Mouse (Mus musculus) intestine, embryonic 15.5 days (tissue): ENCODE measurements around the gene Fkbp15. TPM values are rescaled to one million over a fixed set of nuclear protein-coding genes. Genes with fewer than 3 reads are reported as not detected.

Experiments
- ATAC-seq: fragments of 200-750 bp; cut with Nextera tagmentation; 2 replicates; pipeline ENCODE4 v1.8.0; 2017; ENCODE audit warnings: moderate TSS enrichment, moderate library complexity
- H3K27ac ChIP-seq: fragments of 300-500 bp; sonication (generic); 2 replicates; pipeline ENCODE4 v1.5.1; 2015; ENCODE audit warnings: mild to moderate bottlenecking, inconsistent platforms
- H3K27me3 ChIP-seq: fragments of 300-500 bp; sonication (generic); replicated peaks from 2 replicates; pipeline ENCODE4 v1.6.1; 2015; ENCODE audit warnings: inconsistent platforms
- H3K36me3 ChIP-seq: fragments of 300-500 bp; sonication (generic); 2 replicates; pipeline ENCODE4 v1.6.1; 2015; ENCODE audit warnings: inconsistent platforms
- H3K4me1 ChIP-seq: fragments of 300-500 bp; sonication (generic); replicated peaks from 2 replicates; pipeline ENCODE4 v1.6.1; 2015; ENCODE audit warnings: inconsistent platforms
- H3K4me2 ChIP-seq: fragments of 300-500 bp; sonication (generic); replicated peaks from 2 replicates; pipeline ENCODE4 v1.6.1; 2015; ENCODE audit warnings: mild to moderate bottlenecking, inconsistent platforms
- H3K4me3 ChIP-seq: fragments of 300-500 bp; sonication (generic); replicated peaks from 2 replicates; pipeline ENCODE4 v1.5.1; 2015; ENCODE audit warnings: inconsistent platforms
- H3K9ac ChIP-seq: fragments of 300-500 bp; sonication (generic); 2 replicates; pipeline ENCODE4 v1.6.1; 2015; ENCODE audit warnings: inconsistent platforms
- H3K9me3 ChIP-seq: fragments of 300-500 bp; sonication (generic); 2 replicates; pipeline ENCODE4 v1.6.1; 2016; ENCODE audit warnings: inconsistent platforms
- WGBS: fragments of 180-500 bp; shearing (Covaris S2); methylation state at CpG from one replicate; pipeline ENCODE4 v1.1.7; 2015; 5-methylcytosine and 5-hydroxymethylcytosine counted together
- polyA plus RNA-seq: library from polyadenylated mRNA; unstranded; fragments of >200 nt; fragmentation: Nextera tagmentation; extraction: Ambion mirVana; gene quantifications from 2 replicates; pipeline ENCODE4 v1.2.1, GENCODE M21; 2015

Gene Fkbp15
- 23.7 and 24.7 TPM in 2 replicates for polyA plus RNA-seq

DNA sequence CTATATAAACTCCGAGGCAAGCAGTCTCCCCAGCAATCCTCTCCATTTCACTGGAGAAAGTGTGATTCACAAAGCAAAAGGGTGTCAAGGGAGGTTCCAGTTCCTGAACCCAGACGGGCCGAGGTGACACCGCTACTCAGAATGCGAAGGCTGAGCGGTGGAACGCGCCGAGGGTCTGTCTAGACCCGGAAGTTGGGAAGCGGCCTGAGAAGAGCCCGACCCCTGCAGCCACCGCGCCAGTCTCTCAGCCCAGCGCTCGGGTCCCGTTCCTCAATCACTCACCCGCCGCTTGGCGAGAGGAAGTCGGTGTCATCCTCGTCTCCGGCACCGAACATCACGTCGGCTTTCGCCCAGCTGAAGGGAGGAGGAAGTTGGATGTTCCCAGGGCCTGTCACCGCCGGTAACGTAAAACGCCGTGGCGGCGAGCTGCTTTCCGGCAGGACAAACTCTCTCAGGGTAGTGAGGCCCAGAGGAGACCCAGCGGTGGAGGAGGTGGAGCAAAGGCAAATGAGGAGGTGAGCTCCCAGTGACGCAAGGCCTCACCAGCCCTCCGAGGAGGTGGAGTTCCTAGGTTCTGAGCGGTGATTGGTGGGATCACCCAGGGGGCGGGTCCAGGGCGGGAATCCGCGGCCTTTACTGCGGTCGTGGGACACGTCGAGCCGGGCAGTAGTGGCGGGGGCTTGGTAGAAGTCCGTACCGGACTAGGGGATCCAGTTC is at the start of gene Fkbp15, which contains the start of gene Slc31a1:
Gene Fkbp15, minus strand, starts transcription at position 461 of the 717 bp plus-strand sequence.
Gene Slc31a1, plus strand, starts transcription at position 640 of the 717 bp plus-strand sequence.
- Histone ChIP-seq H3K4me2 (peak within 1 kb of the TSS; percentile 60), H3K9me3 (no peaks in the 10 kb centered on the region), H3K4me1 (0 out of 2 replicates have a peak, but pooled peaks cover 9% of the 10 kb centered on the region), H3K9ac (peak within 1 kb of the TSS; percentile 83), H3K36me3 (no peaks in the 10 kb centered on the region), H3K4me3 (peak within 1 kb of the TSS; percentile 85), H3K27me3 (no peaks in the 10 kb centered on the region), H3K27ac (peak within 1 kb of the TSS; percentile 85)
- under 1% methylated on average over 51 of the region's 51 CpGs for WGBS
- peak; percentile 100 for ATAC-seq

GRCm38 (mm10) chr4:62409615-62410014 is 49.3 kb upstream of the Fkbp15 start:
- Histone ChIP-seq H3K4me2 (peak overlapping the region; percentile 73), H3K9ac (peak overlapping the region; percentile 87)

GRCm38 (mm10) chr4:62408601-62409282 is 48.4 kb upstream of the Fkbp15 start, which contains the start of the genes Cdc26 and Prpf4:
TSS of gene Cdc26 (minus strand) at chr4:62408642.
TSS of gene Prpf4 (plus strand) at chr4:62408797.
- peak within 1 kb of the TSS; percentile 74 for H3K4me3 ChIP-seq
- no peaks in the 10 kb centered on the region for H3K27me3 ChIP-seq
- peak within 1 kb of the TSS; percentile 87 for H3K9ac ChIP-seq
- under 1% methylated on average over 39 of the region's 39 CpGs for WGBS
- peaks cover 21% of the 10 kb centered on the region for H3K36me3 ChIP-seq
- peak within 1 kb of the TSS; percentile 73 for H3K4me2 ChIP-seq
- H3K9me3 ChIP-seq: no peaks in the 10 kb centered on the region
- peaks cover 15% of the 10 kb centered on the region for H3K4me1 ChIP-seq
- ATAC-seq: peak; percentile 99
- H3K27ac ChIP-seq: peak within 1 kb of the TSS; percentile 81

More at GRCm38 (mm10) chr4:62409615-62410014, 49.3 kb upstream of the Fkbp15 start:
- 28% methylated on average over 6 of the region's 6 CpGs for WGBS
- Histone ChIP-seq H3K27me3 (no peaks in the 10 kb centered on the region), H3K9me3 (no peaks in the 10 kb centered on the region), H3K4me3 (peak overlapping the region; percentile 74), H3K4me1 (peaks cover 15% of the 10 kb centered on the region), H3K27ac (0 out of 2 replicates have a peak overlapping the region, but pooled peaks have one; percentile 81), H3K36me3 (peaks cover 25% of the 10 kb centered on the region)
- no peak for ATAC-seq

- peaks cover 15% of the 10 kb centered on the region for H3K36me3 ChIP-seq
- H3K4me2 ChIP-seq: peak overlapping the region; percentile 48
- H3K4me3 ChIP-seq: peak overlapping the region; percentile 74
- ATAC-seq: peak; percentile 71
- no peaks in the 10 kb centered on the region for H3K27me3 ChIP-seq
- no peaks in the 10 kb centered on the region for H3K9me3 ChIP-seq
- peaks cover 15% of the 10 kb centered on the region for H3K4me1 ChIP-seq
- WGBS: under 1% methylated on average over 35 of the region's 35 CpGs
- peak overlapping the region; percentile 76 for H3K27ac ChIP-seq
- H3K9ac ChIP-seq: peak overlapping the region; percentile 61
These were observed 47.6 kb upstream of the Fkbp15 start for GRCm38 (mm10) chr4:62407730-62408582.

- peaks cover 15% of the 10 kb centered on the region for H3K4me1 ChIP-seq
- H3K27ac ChIP-seq: no peak overlapping the region
- H3K36me3 ChIP-seq: peaks cover 10% of the 10 kb centered on the region
- H3K9ac ChIP-seq: no peak overlapping the region
- no peak overlapping the region for H3K4me2 ChIP-seq
- 77% methylated on average over 4 of the region's 4 CpGs for WGBS
- no peak for ATAC-seq
- H3K9me3 ChIP-seq: no peaks in the 10 kb centered on the region
- H3K4me3 ChIP-seq: no peak overlapping the region
- no peaks in the 10 kb centered on the region for H3K27me3 ChIP-seq
These were observed 45.8 kb upstream of the Fkbp15 start for GRCm38 (mm10) chr4:62406133-62406532.

DNA sequence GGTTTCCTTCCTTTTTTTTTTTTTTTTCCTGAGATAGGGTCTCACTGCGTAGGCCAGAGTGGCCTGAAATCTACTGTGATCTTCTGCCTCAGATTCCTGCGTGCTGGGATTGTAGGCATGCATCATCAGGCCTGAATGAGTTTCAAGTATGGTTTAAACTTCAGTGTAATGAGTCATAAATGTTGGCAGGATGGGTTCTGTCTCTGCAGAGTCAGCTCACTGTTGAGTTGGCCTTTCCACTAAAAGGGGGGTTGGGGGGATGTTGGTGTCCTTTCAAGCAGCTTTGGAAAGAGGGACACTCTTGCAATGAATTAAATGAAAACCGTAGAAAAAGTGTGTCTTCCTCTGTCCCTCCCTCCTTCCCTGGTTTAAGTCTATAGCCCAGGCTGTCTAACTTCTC is 38.6 kb upstream of the Fkbp15 start:
- Histone ChIP-seq H3K9me3 (no peaks in the 10 kb centered on the region), H3K4me2 (no peak overlapping the region), H3K4me1 (no peaks in the 10 kb centered on the region), H3K27me3 (no peaks in the 10 kb centered on the region), H3K27ac (no peak overlapping the region), H3K36me3 (peaks cover 30% of the 10 kb centered on the region), H3K9ac (no peak overlapping the region), H3K4me3 (no peak overlapping the region)
- 86% methylated on average over 3 of the region's 3 CpGs for WGBS
- ATAC-seq: no peak

DNA sequence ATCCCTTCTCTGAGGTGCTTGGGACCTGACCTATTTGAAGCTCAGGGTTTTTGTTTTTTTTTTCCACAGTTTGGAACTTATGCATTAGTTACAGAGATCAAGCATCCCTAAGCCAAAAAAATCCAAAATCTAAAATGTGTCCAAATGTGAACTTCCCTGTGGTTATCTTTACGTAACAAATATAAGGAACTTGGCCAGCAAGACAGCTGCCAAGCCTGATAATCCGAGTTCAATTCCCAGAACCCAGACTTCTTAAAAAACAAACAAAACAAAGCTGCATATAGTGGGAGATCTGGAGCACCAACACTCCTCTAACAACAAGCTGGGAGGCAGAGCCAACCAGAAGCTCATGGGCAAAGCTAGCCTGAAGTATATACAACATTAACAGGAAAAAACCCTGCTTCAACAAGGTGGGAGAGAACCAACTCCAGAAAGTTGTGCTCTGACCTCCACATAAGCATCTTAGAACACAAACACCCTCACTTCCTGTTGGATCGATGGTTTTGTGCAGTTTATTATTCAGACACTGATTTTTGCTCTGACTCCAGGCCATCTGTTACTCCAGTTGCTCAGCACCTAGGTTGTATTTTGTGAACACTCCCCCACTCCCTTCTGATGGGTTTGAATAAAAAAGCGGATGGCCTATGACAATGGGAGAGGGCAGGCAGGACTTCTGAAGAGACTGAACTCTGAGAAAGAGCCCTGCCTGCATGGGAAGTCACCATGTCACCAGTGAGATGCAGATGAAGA is 37.4 kb upstream of the Fkbp15 start:
- Histone ChIP-seq H3K27ac (no peak overlapping the region), H3K4me2 (no peak overlapping the region), H3K9me3 (no peaks in the 10 kb centered on the region), H3K4me3 (no peak overlapping the region), H3K4me1 (no peaks in the 10 kb centered on the region), H3K9ac (no peak overlapping the region), H3K36me3 (peaks cover 28% of the 10 kb centered on the region), H3K27me3 (no peaks in the 10 kb centered on the region)
- 88% methylated on average over 4 of the region's 4 CpGs for WGBS
- no peak for ATAC-seq

DNA sequence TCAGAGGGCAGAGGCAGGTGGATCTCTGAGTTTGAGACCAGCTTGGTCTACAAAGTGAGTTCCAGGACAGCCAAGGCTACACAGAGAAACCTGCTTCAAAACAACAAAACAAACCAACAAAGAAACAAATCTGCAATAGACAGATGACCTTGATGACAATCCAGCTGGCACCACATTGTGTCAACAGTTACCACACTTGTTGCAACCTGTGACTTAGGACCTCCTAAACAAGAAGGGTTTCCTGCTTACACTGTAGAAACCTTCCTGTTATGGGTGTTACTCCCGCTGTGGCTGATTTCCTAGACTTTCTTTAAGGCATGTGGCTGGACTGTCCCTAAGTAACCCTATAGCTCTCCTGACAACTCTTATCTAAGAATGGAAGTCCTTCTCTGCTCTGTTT is 35.5 kb upstream of the Fkbp15 start:
- H3K27me3 ChIP-seq: no peaks in the 10 kb centered on the region
- no peak overlapping the region for H3K9ac ChIP-seq
- no peak for ATAC-seq
- H3K9me3 ChIP-seq: no peaks in the 10 kb centered on the region
- no peak overlapping the region for H3K4me3 ChIP-seq
- WGBS: 89% methylated on average over 1 of the region's 1 CpGs
- no peaks in the 10 kb centered on the region for H3K4me1 ChIP-seq
- peaks cover 20% of the 10 kb centered on the region for H3K36me3 ChIP-seq
- no peak overlapping the region for H3K27ac ChIP-seq
- no peak overlapping the region for H3K4me2 ChIP-seq

- peaks cover 24% of the 10 kb centered on the region for H3K36me3 ChIP-seq
- H3K4me3 ChIP-seq: no peak overlapping the region
- H3K9me3 ChIP-seq: no peaks in the 10 kb centered on the region
- H3K27ac ChIP-seq: no peak overlapping the region
- no peak overlapping the region for H3K9ac ChIP-seq
- no peaks in the 10 kb centered on the region for H3K4me1 ChIP-seq
- H3K4me2 ChIP-seq: no peak overlapping the region
- H3K27me3 ChIP-seq: no peaks in the 10 kb centered on the region
- WGBS: 67% methylated on average over 6 of the region's 6 CpGs
- ATAC-seq: peak; percentile 7; the same call in 1 of the 2 replicates
These were observed 33.1 kb upstream of the Fkbp15 start for GRCm38 (mm10) chr4:62393459-62393858.

- peaks cover 19% of the 10 kb centered on the region for H3K36me3 ChIP-seq
- no peak overlapping the region for H3K9ac ChIP-seq
- no peaks in the 10 kb centered on the region for H3K9me3 ChIP-seq
- ATAC-seq: no peak
- no peak overlapping the region for H3K4me3 ChIP-seq
- H3K4me1 ChIP-seq: no peaks in the 10 kb centered on the region
- H3K27ac ChIP-seq: no peak overlapping the region
- no peaks in the 10 kb centered on the region for H3K27me3 ChIP-seq
- 84% methylated on average over 7 of the region's 7 CpGs for WGBS
- no peak overlapping the region for H3K4me2 ChIP-seq
These were observed 31.5 kb upstream of the Fkbp15 start for GRCm38 (mm10) chr4:62391892-62392291.
